Mouse (Mus musculus) kidney, adult 2 months (tissue): ENCODE measurements around the gene Fkbp10.

Source experiments
- CTCF ChIP-seq: fragments of 200-500 bp; conservative IDR thresholded peaks from 2 replicates; pipeline ENCODE4 v1.5.1; 2011; ENCODE audit warnings: low read depth, mild to moderate bottlenecking, control low read depth, low read length, moderate library complexity, mixed read lengths; ENCODE audit not compliant: insufficient read depth, insufficient read length
- POLR2A ChIP-seq: fragments of 200-500 bp; IDR thresholded peaks from one replicate; pipeline ENCODE4 v1.6.1; 2011; ENCODE audit warnings: low read depth, low read length, control low read depth

DNA sequence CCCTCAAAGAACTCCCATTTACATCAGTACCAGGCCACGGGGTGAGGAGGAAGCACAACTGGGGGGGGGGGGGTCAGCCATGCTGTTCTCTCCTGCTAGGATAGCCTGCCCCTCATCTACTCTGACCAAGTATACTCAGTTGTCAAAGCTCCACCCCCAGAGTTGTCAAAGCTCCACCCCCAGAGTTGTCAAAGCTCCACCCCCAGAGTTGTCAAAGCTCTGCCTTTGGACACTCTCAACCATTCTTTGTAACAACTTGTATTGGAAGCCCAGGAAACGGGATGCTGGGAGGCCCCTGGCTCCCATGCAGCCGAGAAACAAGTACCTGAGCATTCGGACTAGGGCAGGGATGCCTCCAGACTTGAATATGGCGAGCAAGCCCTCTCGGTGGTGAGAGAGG lies 32.8 kb upstream of the Fkbp10 start:
- TF ChIP-seq CTCF, result no peak
- no peak for TF ChIP-seq POLR2A
